Mouse (Mus musculus): ENCODE results near the gene Sirt1.
"Not testable (repeated sequence)": the region's sequence is repeated elsewhere in the genome, so short reads cannot be mapped to it uniquely, and the experiment has no call there.

Sirt1 gene

DNA sequence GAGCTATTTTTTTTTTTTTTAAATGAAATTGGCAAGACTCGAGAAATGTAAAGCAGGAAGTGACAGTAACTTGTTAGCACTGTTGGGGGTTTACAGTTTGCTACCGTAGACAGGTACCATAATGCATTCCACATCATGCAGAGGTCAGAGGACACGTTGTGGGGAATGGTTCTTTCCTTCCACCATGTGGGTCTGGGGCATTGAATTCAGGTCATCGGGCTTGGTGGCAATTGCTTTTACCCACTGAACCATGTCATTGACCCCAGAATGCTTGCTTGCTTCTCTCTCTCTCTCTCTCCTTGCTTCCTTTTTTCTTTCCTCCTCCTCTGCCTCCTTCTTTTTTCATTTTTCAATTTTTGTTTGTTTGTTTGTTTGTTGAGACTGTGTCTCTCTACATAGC is 7.4 kb upstream of the Sirt1 start:
- no peak for DNase-seq (ENCODE audit: low spot score)

DNA sequence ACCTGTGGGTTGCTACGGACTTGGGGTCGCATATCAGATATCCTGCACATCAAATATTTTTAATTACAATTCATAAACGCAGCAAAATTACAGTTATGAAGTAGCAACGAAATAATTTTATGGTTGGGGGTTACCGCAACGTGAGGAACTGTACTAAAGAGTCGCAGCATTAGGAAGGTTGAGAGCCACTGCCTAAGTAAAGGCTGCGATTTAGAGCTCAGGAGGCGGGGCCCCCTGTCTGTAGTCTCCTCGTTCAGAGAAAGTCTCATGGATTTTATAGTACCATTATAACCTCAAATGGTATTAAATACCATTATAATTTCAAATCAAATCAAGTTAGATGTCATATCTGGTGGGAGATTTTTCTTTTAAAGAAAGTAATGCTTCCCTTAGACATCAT is 5.5 kb upstream of the Sirt1 start:
- DNase-seq (ENCODE audit: low spot score) = no peak

DNA sequence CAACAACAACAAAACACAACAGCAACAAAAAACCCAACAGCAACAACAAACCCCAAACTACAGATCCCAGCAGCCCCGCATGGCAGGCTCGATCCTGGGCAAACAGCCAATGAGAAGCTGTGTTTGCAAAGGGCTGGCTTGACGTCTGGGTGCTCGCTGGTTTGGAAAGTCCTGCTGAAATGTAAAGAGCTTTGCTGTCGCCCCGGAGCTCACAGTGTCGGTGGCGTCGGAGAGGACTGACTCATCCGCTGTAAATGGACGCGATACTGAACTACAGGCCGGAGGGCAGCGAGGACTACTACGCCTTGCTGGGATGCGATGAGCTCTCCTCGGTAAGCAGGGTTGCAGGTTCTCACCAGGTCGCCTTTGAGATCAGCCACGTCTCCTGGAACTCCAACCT is 4.9 kb upstream of the Sirt1 start:
- peak; percentile 90 for DNase-seq (ENCODE audit: low spot score)

DNA sequence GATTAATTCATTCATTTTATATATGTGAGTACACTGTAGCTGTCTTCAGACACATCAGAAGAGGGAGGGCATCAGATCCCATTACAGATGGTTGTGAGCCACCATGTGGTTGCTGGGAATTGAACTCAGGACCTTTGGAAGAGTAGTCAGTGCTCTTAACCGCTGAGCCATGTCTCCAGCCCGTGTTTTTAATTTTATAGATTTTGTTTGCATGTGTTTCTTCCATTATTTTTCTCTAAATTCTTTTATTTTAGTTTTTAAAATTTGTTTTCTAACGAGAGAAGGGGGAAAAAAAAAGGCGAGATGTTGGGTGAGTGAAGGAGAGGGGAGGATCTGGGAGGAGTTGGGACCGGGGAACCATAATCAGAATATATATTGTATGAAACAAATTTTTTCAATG is 4.4 kb upstream of the Sirt1 start:
- not testable (repeated sequence) for DNase-seq (ENCODE audit: low spot score)

DNA sequence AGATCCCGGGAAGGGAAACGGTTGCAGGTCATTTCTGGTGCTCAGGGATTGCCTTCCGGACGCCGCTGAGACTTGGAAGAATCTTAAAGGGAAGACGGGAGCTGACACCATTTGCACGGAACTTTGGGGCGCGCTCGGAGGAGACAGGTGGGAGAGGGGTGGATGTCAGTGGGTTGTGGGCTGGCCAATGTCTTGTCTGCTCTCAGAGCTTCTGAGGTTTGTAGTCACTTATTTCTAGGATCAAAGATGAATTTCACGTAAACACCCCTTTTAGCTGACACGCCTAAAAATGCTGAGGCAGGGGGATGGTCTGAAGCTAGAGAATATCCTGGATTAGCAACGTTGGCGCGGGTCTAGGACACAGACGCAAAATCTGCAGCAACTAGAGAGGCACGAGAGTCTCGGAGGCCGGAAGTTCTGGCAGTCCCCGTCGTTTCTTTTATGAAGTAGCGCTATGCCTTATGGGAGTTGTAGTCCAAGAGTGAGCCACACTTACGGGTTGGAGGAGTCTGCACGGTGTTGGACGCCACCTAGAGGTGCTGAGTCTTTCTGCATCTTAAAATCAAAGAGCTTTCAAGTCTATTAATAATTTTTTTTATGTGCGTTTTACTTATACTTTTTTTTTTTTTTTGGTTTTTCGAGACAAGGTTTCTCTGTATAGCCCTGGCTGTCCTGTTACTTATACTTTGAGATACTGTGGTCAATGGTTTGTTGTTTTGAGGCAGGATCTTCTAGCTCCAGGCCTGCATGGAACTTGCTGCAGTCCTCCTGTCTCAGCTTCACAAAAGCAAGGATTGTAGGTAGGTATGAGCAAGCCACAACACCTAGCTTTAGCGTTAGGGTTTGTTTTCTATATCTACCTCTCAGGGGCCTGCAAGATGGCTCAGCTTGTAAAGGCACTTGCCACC is 1.1 kb upstream of the Sirt1 start, which contains the start of gene Dnajc12:
Gene Dnajc12, plus strand, starts transcription at position 72 of the 908 bp plus-strand sequence.
- peak; percentile 81 for DNase-seq (ENCODE audit: low spot score)

DNA sequence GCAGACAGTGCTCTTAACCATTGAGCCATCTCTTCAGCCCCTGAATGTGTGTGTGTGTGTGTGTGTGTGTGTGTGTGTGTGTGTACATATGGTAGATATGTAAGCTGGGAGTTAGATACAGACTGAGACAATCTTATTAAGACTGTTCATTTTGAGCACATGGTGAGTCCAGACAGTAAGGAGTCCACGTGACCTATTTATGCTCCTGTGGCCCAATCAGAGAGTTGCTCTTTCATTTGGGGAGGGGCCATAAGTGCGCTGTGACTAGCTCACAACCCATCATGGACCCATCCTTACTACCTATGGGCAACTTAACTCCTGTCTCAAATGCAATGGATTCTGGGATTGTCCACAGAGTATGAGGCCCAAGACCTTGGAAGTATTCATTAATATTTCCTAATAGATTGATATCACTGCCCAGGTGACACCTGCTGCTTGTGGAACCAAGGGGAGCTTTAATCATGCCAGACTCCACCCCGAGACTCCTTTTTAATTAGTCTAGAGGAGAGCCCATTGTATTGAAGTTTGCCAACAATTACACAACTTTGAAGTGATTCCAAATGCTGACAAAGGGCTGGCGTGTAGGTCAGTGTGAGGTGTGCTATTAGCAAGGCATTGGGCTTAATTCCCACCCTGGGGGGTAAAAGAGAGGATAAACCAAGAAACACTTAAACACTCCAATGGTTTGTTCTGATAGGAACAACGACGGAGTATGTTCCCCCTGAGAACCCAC is 2.4 kb downstream of the Sirt1 start:
- no peak for DNase-seq (ENCODE audit: low spot score)

DNA sequence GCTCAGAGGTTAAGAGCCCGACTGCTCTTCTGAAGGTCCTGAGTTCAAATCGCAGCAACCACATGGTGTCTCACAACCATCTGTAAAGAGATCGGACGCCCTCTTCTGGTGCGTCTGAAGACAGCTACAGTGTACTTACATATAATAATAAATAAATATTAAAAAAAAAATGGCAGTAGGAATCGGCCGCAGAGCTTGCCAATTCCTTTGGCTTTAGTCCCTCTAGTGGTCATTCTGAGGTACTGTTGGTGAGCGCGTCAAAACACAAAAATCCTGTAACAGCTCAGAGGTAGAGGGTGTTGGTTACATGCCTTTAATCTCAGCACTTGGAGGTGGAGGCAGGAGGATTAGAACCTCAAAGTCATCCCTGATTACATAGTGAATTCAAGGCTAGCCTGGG is 4.0 kb downstream of the Sirt1 start:
- peak; percentile 68 for DNase-seq (ENCODE audit: low spot score)

DNA sequence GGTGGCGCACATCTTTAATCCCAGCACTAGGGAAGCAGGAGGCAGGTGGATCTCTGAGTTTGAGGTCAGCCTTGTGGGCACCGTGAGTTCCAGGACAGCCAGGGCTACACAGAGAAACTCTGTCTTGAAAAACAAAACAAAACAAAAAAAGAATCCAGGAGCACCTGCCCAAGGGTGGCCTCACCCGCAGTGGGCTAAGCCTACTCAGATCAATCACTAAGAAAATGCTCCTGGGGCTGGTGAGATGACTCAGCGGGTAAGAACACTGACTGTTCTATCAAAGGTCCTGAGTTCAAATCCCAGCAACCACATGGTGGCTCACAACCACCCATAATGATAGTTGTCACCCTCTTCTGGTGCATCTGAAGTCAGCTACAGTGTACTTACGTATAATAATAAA is 5.2 kb downstream of the Sirt1 start:
- no peak for DNase-seq (ENCODE audit: low spot score)

DNA sequence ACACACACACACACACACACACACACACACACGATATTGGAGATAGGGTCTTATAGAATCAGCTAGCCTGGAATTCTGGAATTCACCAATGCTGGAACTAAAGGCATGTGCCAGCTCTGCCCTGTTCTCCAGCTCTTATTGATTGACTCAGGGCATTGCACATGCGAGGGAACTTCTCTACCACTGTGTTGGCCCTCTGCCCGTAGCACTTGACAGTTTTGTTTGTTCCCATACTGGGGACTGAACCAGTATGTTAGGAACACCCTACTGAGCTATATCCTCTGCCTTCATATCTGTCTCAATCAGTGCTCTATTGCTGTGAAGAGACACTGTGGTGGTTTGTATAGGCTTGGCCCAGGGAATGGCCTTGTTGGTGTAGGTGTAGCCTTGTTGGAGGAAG is 13.5 kb downstream of the Sirt1 start:
- no peak for DNase-seq (ENCODE audit: low spot score)

DNA sequence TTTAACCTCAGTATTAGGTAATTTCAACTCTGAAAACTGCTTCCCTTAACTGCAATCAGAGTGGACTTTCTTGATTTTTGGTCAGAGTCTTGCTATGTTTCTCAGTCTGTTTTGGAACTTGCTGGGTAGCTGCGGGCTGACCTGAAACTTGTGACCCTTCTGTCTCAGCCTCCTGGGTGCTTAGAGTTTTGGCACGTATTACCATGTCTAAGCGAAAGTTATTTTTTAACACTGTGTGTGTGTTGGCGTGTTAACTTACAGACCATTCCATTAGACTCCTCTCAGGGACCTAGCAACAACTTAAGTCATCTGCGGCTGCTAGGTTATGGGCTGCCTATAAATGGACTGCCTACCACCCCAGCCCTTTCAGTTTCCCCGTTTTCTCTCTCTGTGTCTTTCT is 14.1 kb downstream of the Sirt1 start:
- DNase-seq (ENCODE audit: low spot score) = no peak

DNA sequence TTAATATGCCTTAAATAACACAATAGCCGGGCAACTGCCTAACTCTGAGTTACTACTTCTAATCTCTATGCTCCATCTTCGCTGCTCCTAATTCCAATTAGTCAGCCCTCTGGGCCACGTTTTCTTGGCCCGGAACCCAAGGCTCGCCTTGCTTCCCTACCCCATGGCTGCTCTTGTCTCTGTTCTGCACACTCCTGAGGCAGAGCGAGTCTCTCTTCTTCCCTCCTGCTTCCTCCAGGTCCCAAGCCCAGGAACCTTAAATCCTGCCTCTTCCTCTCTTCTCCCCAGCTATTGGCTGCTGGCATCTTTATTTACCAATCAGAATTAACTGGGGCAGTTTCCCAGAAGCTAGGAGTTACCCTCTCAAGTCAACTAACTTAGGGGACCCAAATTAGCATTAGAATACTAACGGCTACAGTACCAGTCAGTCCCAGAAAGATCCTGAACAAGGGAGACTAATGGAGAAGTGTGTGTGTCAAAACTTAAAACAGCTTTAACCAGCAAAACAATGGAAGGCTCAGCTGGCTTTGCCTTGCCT is 15.5 kb downstream of the Sirt1 start:
- no peak for DNase-seq (ENCODE audit: low spot score)

DNA sequence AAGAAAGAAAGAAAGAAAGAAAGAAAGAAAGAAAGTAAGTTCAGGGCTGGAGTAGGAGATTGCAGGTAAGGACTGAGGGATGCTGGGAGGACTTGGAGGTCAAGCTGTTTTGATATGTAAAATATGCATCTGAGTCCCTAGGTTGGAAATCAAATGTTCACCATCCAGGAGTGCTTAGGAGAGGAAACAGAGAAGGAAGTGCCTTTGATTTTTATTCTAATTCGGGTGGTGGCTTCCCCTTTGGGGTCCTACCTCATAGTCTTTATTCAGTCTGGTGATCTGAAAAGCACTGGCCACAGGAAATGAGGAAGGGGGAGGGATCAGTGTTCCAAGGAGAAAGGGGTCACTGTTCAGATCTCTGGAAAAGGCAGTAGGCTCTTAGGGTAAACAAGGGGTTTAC is 21.0 kb downstream of the Sirt1 start:
- DNase-seq (ENCODE audit: low spot score) = no peak

DNA sequence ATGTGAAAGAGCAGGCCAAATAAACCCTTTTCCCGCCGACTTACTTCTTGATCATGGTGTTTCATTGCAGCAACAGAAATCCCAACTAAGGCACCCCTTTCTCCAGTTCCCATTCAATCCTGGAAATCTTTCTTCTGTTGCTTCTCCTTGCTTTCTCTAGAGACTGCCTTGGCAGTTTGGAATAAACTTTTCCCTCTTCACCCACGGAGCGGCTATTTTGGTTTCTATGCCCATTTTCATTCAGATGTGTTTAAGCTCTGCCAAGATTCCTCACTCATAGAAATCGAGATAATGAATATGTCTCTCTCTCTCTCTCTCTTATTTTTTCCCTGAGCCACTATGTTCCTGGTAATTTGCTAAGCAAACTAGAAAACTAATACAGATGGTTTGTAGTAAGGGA is 29.4 kb downstream of the Sirt1 start:
- no peak for DNase-seq (ENCODE audit: low spot score)

DNA sequence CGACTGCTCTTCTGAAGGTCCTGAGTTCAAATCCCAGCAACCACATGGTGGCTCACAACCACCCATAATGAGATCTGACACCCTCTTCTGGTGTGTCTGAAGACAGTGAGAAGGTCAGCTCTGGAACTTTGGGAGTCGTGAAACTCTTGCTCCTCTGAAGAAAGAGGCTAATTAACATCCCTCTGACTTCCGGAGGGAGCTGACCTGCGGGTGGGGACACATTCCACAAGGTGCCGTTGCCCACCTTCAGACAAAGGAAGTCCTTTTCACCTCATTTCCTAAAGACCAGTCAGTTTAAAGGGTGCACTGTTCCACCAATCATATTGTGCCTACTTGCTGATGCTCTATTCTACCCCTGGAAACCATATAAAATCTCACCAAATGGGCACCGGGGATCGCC is 30.4 kb downstream of the Sirt1 start:
- DNase-seq (ENCODE audit: low spot score) = not testable (repeated sequence)

DNA sequence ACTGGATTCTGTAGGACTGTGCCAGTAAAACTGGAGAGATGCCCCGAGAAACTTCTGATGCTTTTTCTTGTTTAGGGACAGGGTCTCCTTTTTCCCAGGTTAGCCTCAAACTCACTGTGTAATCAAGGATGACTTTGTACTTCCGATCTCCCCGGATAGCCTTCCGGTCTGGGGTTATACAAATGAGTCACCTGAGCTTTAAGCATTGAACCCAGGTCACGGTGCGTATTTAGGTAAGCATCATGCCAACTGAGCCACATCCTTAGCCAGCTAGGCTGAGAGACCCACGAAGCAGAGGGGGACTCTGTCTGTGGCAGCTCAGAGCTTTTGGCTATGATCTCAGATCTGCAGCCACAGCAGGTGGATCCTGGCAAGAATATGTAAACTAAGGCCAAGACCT is 30.8 kb downstream of the Sirt1 start:
- DNase-seq (ENCODE audit: low spot score) = no peak

DNA sequence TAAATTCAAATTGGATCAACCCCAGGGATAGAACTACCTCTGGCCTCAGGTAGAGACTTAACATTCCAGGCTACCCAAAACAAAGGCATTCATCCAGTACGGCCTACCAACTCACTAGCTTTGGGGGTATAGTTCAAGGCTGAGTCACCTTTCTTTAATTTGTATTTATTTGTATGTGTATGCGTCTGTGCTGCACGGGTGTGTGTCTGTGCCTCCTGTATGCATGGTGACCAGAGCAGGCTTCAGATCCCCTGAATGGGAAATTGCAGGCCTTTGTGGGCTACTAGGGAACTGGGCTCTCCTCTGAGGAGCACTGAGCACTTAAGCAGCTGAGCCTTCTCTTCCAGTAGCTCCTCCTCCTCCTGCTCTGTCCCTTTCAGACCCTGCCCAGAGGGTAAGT is 33.2 kb downstream of the Sirt1 start:
- no peak for DNase-seq (ENCODE audit: low spot score)

DNA sequence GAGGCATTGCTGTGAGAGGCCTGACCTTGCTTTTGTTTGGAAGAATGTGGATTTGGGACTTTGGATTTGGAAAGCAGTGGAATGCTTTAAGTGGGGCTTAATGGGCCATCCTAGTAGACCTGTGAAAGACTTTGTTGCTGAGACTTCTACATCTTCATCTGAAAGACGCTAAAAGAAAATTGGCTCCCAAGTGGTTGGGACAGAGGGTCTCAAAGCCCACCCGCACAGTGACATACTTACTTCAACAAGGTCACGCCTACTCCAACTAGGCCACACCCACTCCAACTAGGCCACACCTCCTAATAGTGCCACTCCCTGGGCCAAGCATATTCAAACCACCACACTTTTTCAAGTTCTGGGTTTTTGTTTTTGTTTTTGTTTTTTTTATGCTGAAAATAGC is 36.8 kb downstream of the Sirt1 start:
- no peak for DNase-seq (ENCODE audit: low spot score)

DNA sequence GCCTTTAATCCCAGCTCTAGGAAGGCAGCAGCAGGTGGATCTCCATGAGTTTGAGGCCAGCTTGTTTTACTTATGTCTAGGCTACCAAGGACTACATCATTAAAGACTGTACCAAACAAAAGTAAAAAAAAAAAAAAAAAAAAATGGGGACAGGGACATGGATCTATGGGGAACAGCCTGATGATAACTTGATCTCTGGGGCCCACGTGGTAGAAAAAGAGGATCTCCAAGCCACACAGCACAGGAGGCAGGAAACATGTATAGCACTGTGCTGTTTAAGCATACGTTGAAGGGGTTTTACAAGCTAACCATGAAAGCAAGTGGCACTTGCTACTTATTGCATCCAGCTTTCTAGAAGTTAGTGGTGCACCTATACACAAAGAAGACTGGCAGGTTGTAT is 40.2 kb downstream of the Sirt1 start:
- no peak for DNase-seq (ENCODE audit: low spot score)

DNA sequence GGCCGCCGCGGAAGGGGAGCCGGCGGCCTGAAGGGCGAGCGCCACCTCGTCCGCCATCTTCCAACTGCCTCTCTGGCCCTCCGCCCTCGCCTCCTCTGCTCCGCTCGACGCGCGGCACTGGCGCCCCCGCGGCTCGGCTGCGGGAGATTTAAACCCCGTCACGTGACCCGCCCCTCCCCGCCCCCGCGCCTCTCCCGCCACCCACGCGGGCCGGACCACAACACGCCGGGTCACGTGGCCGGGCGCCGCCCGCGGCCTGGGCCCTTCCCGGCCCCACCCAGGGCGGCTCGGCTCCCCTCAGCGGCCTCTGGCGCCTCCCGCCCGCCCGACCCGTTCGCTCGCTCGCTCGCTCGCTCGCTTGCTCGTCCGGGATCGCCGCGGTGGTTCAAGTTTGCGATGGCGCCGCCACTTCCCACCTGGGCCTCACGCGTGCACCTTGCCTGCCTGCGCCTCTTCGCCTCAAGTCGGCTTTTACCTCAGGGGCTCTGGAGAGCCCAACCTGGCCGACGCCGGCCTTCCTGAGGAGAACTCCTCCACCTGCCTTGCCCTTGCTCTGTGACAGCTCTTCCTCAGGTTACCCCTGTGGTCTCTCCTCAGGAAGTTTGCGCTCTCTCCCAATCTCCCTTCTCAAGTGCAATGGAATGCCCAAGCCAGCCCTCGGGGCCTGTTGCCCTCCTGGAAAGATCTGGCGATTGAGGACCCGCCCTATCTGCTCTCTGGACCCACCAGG is 42.4 kb downstream of the Sirt1 start:
- peak; percentile 81 for DNase-seq (ENCODE audit: low spot score)

DNA sequence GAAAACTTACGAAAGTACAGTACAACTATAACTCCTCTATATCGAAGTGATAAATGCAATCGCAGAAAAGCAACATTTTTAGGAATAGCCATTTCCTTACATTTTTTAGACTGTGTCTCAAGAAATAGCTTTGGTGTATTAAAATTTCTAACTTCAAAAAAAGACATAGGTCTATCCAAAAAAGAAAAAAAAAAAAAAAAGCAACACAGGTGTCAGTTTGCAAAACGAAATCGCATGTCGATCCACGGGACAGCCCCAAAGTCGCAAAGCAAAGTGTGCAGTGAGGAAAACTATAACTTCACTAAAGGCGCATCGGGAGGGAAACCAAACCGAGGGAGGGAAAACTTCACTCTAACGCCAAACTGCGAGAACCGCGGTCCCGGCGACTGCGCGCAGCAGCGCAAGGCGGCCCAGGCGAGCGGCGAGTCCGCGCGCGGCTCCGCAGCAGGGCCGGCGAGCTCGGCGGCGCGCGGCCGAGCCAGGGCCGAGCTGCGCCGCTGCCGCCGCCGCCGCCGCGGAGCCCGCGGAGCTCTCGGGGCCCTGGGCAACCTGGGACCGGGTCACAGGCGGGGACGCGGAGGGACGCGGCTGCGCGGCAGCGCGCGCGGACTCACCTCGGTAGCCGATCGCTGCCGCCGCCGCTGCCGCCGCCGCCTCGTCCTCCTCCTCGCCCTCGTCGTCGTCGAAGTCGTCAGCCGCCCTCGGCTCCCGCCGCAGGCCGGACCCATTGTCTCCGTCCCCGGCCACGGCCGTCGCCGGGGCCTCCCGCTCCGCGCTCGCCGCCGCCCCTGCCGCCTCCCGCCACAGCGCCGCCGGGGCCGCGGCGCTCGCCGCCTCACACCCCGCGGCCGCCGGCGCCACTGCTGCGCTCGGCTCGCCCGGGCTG is 43.3 kb downstream of the Sirt1 start:
- DNase-seq (ENCODE audit: low spot score) = peak; percentile 22

DNA sequence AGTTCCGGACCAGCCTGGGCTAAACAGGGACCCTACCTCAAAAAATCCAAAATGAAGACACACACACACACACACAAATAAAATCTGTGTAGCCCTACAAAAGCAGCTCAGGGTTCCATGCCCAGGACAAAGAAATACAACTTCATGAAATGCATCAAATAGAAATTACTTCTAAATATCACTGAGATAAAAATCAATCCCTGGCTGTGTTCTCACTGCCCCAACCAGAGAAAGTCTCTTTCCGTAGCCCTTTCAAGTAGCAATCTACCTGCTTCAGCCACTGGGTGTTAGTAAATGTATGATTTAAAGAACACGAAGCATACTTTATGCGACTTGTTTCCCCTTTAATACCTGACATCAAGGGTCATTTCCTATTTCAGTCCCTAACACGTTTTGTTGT is 44.2 kb downstream of the Sirt1 start:
- no peak for DNase-seq (ENCODE audit: low spot score)
